Mouse (Mus musculus) kidney, adult 2 months (tissue): Measurements from ENCODE around the gene Fam219a. TPM values are rescaled to one million over a fixed set of nuclear protein-coding genes. Genes with fewer than 3 reads are reported as not detected.
A peak's percentile ranks its signal among the peaks of the same experiment; 100 is the strongest.

Experiments
- DNase-seq: peaks from one replicate; pipeline ENCODE4 v3.0.0; 2021
- H3K27ac ChIP-seq: fragments of 200-500 bp; 2 replicates; pipeline ENCODE4 v1.5.1; 2012; ENCODE audit warnings: low read depth, low read length, control low read depth, inconsistent platforms; ENCODE audit not compliant: insufficient read depth
- H3K27me3 ChIP-seq: fragments of 200-500 bp; replicated peaks from 2 replicates; pipeline ENCODE4 v1.6.1; 2012; ENCODE audit warnings: mild to moderate bottlenecking, moderate library complexity, low read length, inconsistent platforms; ENCODE audit not compliant: control insufficient read depth, insufficient read depth
- H3K36me3 ChIP-seq: fragments of 200-500 bp; 2 replicates; pipeline ENCODE4 v1.6.1; 2012; ENCODE audit warnings: mild to moderate bottlenecking, moderate library complexity, low read length, inconsistent platforms; ENCODE audit not compliant: control insufficient read depth, insufficient read depth
- H3K4me1 ChIP-seq: fragments of 200-500 bp; 2 replicates; pipeline ENCODE4 v1.6.1; 2011; ENCODE audit warnings: low read length; ENCODE audit not compliant: control insufficient read depth, insufficient read depth
- H3K4me3 ChIP-seq: fragments of 200-500 bp; 2 replicates; pipeline ENCODE4 v1.5.1; 2011; ENCODE audit warnings: mild to moderate bottlenecking, low read depth, low read length, control low read depth; ENCODE audit not compliant: insufficient read depth
- CTCF ChIP-seq: fragments of 200-500 bp; conservative IDR thresholded peaks from 2 replicates; pipeline ENCODE4 v1.5.1; 2011; ENCODE audit warnings: low read depth, mild to moderate bottlenecking, control low read depth, low read length, moderate library complexity, mixed read lengths; ENCODE audit not compliant: insufficient read depth, insufficient read length
- POLR2A ChIP-seq: fragments of 200-500 bp; IDR thresholded peaks from one replicate; pipeline ENCODE4 v1.6.1; 2011; ENCODE audit warnings: low read depth, low read length, control low read depth
- WGBS: fragments of 180-500 bp; shearing (Covaris S2); methylation state at CpG from one replicate; pipeline ENCODE4 v1.1.7; 2018; 5-methylcytosine and 5-hydroxymethylcytosine counted together
- polyA plus RNA-seq: library from polyadenylated mRNA; depleted of rRNA; stranded (reverse); fragments of >200 nt; gene quantifications from 2 replicates; pipeline ENCODE4 v1.2.3, GENCODE M21; 2012

Fam219a gene
- polyA plus RNA-seq, 1 experiment, result 16.4 TPM

- no peak for TF ChIP-seq CTCF
- no peak for TF ChIP-seq POLR2A
- Histone ChIP-seq H3K36me3 (no peaks in the 10 kb centered on the region), H3K27ac (no peak overlapping the region; the same call in 1 of the 2 replicates), H3K27me3 (no peaks in the 10 kb centered on the region), H3K4me1 (peaks cover 5% of the 10 kb centered on the region; the same call in 1 of the 2 replicates), H3K4me3 (peak overlapping the region; percentile 69)
- WGBS, result 2% methylated on average over 58 of the region's 58 CpGs
- peak; percentile 40 for DNase-seq
These were observed 492 bp downstream of the Fam219a start for GRCm38 (mm10) chr4:41568682-41569410.

GRCm38 (mm10) chr4:41568239-41568638, 1.1 kb downstream of the Fam219a start:
- peak overlapping the region; percentile 69 for H3K4me3 ChIP-seq
- peaks cover 5% of the 10 kb centered on the region; the same call in 1 of the 2 replicates for H3K4me1 ChIP-seq
- WGBS, result 29% methylated on average over 19 of the region's 19 CpGs
- H3K36me3 ChIP-seq, result no peaks in the 10 kb centered on the region
- no peaks in the 10 kb centered on the region for H3K27me3 ChIP-seq
- H3K27ac ChIP-seq, result no peak overlapping the region; the same call in 1 of the 2 replicates
- DNase-seq, result peak; percentile 67
- TF ChIP-seq POLR2A, result no peak

GRCm38 (mm10) chr4:41566123-41566522, 3.2 kb downstream of the Fam219a start:
- WGBS, result 45% methylated on average over 3 of the region's 3 CpGs
- TF ChIP-seq CTCF, result no peak
- no peak for TF ChIP-seq POLR2A
- H3K4me3 ChIP-seq, result no peak overlapping the region
- no peaks in the 10 kb centered on the region for H3K36me3 ChIP-seq
- DNase-seq, result no peak
- H3K4me1 ChIP-seq, result peaks cover 5% of the 10 kb centered on the region; the same call in 1 of the 2 replicates
- no peak overlapping the region for H3K27ac ChIP-seq
- no peaks in the 10 kb centered on the region for H3K27me3 ChIP-seq

- H3K36me3 ChIP-seq, result no peaks in the 10 kb centered on the region
- no peak overlapping the region for H3K27ac ChIP-seq
- no peak for TF ChIP-seq POLR2A
- no peak for TF ChIP-seq CTCF
- DNase-seq, result no peak
- H3K4me3 ChIP-seq, result no peak overlapping the region
- H3K4me1 ChIP-seq, result peaks cover 5% of the 10 kb centered on the region; the same call in 1 of the 2 replicates
- H3K27me3 ChIP-seq, result no peaks in the 10 kb centered on the region
- WGBS, result 87% methylated on average over 5 of the region's 5 CpGs
These were observed 6.0 kb downstream of the Fam219a start for GRCm38 (mm10) chr4:41563297-41563696.

GRCm38 (mm10) chr4:41557092-41557491, 12.2 kb downstream of the Fam219a start:
- Histone ChIP-seq H3K4me1 (peaks cover 8% of the 10 kb centered on the region), H3K27me3 (no peaks in the 10 kb centered on the region), H3K36me3 (no peaks in the 10 kb centered on the region), H3K27ac (no peak overlapping the region), H3K4me3 (no peak overlapping the region)
- WGBS, result 71% methylated on average over 3 of the region's 3 CpGs
- DNase-seq, result no peak
- no peak for TF ChIP-seq CTCF
- TF ChIP-seq POLR2A, result no peak

GRCm38 (mm10) chr4:41556311-41556953, 12.9 kb downstream of the Fam219a start:
- H3K4me1 ChIP-seq, result peaks cover 8% of the 10 kb centered on the region
- DNase-seq, result no peak
- peak overlapping the region; percentile 15 for H3K27ac ChIP-seq
- H3K27me3 ChIP-seq, result no peaks in the 10 kb centered on the region
- no peaks in the 10 kb centered on the region for H3K36me3 ChIP-seq
- no peak for TF ChIP-seq POLR2A
- no peak overlapping the region for H3K4me3 ChIP-seq
- 47% methylated on average over 5 of the region's 5 CpGs for WGBS

GRCm38 (mm10) chr4:41554994-41555663, 14.2 kb downstream of the Fam219a start:
- no peaks in the 10 kb centered on the region for H3K36me3 ChIP-seq
- peak; percentile 90 for DNase-seq
- peak overlapping the region; percentile 83 for H3K27ac ChIP-seq
- H3K27me3 ChIP-seq, result no peaks in the 10 kb centered on the region
- 46% methylated on average over 14 of the region's 14 CpGs for WGBS
- peaks cover 8% of the 10 kb centered on the region for H3K4me1 ChIP-seq
- no peak overlapping the region for H3K4me3 ChIP-seq
- TF ChIP-seq POLR2A, result no peak
- no peak for TF ChIP-seq CTCF
